Mouse (Mus musculus): ENCODE results near the gene Ebf3. TPM values are rescaled to one million over a fixed set of nuclear protein-coding genes. Genes with fewer than 3 reads are reported as not detected.

Gene Ebf3
- total RNA-seq, 2 experiments from 2014 or later = 8.7 to 9.7 TPM

- DNase-seq (ENCODE audit: low spot score in 2 of 2) = no peak
Observed at GRCm38 (mm10) chr7:137312166-137312932, 1.9 kb downstream of the Ebf3 start.

- no peak for DNase-seq (ENCODE audit: low spot score in 2 of 2)
Observed at GRCm38 (mm10) chr7:137311341-137312110, 2.7 kb downstream of the Ebf3 start.

DNA sequence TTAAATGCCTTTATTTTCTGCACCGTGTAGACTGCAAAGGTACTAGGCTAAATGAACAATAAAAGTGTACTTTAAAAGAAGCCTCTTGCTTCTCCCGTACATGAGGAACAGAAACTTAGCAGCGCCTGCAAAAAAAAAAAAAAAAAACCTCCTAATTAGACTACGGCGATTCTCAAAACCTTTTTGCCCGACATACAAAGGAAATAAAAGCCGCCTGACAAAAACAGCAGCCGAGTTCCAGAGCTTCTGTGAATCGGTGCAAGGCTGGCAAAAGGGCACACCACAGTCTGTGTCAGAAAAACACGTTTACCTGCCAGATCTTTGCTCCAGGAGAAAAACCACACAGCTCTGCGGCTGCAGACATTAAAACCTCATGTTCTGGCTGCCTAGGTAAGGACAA is 3.4 kb downstream of the Ebf3 start:
- no peak for DNase-seq (ENCODE audit: low spot score in 2 of 2)

DNA sequence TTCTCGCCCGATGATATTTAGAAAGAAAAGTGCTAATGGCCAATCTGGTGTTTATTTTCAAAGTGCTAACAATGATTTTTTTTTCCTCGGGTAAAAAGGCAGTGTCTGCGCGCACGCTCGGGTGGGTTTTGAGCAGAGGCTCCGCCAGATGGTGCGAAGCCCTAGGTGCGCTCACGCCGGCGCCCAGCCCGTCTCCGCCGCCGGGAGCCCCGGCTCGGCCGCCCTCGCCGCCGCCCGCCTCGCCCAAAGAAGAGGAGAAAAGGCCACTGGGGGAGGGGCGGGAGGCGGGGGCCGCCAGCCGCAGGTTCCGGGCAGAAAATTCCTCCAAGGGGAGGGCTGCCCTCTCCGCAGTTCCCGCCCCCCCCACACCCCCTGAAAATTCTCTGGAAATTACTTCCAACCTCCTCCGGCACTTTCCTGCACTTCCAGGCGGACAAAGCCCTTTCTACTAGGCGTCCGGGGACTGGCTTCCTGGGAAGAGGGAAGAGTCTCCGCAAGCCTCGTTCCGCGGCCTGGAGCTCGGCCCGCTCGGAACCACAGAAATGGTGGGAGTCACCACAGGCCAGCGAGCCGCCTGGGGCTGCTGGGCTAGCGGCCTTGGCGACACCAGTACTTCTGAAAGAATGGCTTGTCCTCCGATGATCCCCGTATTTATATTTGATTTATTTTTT is 4.0 kb downstream of the Ebf3 start:
- DNase-seq (ENCODE audit: low spot score in 2 of 2) = no peak

DNA sequence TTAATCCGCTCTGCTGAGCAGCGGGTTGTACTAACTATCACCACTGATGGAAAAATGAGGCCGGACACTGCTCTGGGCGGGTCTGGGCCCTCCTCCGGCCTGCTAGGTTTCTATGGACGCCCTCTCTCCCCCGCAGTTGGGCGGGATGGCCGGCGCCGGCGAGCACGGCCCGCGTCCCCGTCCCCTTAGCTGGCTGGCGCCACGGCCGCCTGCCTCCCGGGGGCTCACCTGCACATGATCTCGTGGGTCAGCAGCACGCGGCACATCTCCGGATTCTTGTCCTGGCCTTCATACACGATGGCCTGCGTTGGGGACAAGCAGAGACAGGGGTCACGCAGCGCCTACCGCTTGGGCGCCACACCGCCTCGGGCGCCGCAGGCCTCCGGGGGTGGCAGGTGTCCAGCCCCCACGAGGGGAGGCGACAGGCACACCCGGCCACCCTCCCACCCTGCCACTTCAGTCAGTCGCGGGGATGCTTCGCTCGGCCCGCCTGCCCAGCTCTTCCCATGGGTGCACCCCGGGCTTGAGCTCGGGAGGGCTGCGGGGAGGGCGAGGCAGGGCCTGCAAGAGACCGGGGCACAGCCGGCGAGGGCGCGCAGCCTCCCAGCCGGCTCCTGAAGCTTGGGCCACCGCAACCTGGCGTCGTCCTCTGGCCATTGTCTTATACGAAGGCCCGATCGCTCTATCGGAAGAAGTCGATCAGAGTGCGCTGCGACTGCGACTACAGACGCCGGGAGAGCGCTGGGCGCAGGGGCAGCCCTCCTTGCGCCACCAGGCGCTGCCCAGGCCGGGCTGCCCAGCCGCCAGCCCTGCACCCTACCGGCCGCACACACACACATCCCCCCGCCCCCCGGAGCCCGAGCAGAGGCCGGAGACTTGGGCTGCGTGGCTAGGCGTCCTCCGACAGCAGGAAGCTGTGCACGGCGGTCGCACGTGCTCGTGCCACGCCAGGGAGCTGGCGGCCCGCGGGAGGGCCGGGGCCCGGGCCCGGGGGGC is 4.9 kb downstream of the Ebf3 start:
- DNase-seq (ENCODE audit: low spot score in 2 of 2) = no peak

DNA sequence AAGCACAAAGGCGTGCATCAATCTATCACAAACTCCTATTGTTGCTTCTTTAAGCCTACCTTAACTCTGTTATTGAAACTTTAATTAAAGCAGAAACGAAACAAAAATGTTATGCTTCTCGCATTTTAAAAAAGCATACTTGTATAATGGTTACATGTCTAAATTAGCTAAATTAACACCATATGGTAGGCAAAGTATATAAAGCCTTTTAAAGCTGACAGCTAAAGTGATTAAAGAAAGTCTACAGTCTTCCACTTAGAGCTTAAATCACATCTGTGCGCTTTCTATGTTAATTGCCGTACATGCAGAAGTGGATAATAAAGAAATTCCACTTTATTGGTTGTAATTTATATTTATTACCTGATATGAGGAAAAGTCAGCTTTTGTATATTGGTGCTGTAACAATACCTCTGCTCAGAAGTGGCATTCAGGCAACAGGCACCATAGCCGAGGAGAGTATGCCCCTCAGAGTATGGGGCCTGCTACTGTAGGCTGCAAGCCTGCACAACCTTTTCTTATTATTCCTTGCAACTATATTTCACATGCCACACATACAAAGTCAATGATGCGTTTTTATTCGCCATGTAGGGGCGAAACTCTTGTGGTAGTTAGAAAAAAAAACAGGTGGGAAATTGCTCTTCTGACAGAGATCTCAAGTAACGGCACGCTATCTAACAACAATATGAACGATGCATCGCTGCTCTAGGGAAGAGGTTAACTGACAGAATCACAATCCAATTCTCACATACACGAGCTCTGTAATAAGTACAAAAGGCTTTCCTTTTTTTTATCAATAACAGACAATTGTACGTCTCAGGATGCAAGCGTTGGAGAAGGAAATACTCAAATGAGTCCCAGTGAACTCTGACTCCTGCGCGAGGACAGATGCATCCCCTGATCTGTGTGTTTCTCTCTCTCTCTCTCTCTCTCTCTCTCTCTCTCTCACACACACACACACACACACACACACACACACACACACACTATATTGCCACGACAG is 5.9 kb downstream of the Ebf3 start:
- DNase-seq (ENCODE audit: low spot score in 2 of 2) = no peak

- no peak for DNase-seq (ENCODE audit: low spot score in 2 of 2)
Observed at GRCm38 (mm10) chr7:137307131-137307530, 7.1 kb downstream of the Ebf3 start.

- DNase-seq (ENCODE audit: low spot score in 2 of 2) = no peak
Observed at GRCm38 (mm10) chr7:137306127-137306526, 8.1 kb downstream of the Ebf3 start.

GRCm38 (mm10) chr7:137303776-137304171 is 10.5 kb downstream of the Ebf3 start:
- no peak for DNase-seq (ENCODE audit: low spot score in 2 of 2)

DNA sequence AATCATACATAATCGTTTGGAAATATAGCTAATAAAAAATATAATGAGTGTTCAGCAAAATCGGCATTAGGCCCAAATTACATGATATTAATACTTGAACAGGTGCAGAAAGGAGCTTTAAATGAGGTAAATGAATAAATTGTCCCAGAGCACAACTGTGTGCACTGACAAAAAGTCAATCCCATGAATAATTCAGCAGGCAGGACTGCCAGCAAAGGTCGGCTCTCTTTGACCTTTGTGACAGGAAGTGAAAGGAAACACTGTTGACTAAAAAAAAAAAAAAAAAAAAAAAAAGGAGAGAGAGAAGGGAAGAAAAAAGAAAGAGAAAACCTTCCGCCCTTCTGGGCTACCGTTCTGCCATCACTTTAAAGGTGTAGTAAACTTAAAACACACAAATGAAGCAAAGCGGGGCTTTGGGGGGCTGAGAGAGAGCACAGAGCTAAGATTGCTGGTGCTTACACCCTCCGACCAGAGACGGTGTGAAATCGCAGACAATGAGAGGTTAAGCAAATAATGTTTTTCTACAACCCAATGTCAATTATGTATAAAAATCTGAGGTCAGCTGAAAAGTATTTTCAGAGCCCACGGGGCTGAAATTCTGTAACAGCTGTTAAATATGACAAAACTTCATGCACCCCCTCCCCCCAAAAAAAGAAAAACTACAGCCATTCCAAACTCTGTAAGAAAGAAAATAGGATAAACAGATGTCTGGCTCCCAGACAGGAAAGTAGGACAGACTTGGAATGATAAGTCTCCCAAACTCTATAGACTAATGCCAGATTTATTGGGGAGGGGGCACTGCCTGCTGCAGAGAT is 11.1 kb downstream of the Ebf3 start:
- no peak for DNase-seq (ENCODE audit: low spot score in 2 of 2)

GRCm38 (mm10) chr7:137302161-137302560 is 12.1 kb downstream of the Ebf3 start:
- no peak for DNase-seq (ENCODE audit: low spot score in 2 of 2)

GRCm38 (mm10) chr7:137301329-137301751 is 12.9 kb downstream of the Ebf3 start:
- DNase-seq (ENCODE audit: low spot score in 2 of 2) = no peak

GRCm38 (mm10) chr7:137300826-137301225 is 13.4 kb downstream of the Ebf3 start:
- DNase-seq (ENCODE audit: low spot score in 2 of 2) = no peak

- no peak for DNase-seq (ENCODE audit: low spot score in 2 of 2)
Observed at GRCm38 (mm10) chr7:137300169-137300568, 14.1 kb downstream of the Ebf3 start.

DNA sequence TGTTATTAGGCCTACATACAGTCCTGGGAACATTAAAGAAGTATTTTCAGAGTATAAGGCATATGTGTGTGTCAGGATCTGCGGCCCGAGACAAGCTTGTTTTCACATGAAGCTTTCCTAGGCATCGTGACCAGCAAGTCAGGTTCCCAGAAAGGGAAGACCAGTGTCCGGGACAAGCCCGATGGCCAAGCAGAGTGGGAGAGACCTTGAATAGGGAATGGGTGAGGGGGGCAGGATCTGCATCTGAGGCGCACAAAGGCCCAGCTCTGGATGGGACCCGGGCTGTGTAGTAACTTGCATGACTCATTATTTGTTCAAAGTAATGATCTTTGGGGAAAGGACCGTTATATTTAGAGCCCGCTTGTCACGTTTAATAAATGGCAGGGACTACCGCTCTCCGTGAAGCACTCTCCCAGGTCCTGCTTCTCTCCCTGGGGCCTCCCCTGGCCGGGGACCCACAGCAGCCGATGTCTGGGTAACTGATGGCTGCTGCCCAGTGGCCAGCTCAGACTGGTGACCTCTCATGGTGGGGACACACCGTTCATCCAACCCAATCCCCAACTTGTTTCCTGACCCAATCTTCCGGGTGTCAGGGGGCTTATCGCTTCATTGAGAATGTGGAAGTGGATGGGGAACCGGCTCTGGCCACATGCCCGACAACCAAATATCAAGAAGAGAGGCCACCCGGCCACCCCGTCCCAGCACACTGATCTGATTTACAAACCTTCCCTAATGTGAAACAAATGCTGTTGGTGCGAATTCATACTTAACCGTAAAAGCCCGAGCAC is 16.5 kb downstream of the Ebf3 start:
- DNase-seq (ENCODE audit: low spot score in 2 of 2) = no peak

- DNase-seq (ENCODE audit: low spot score in 2 of 2) = no peak
Observed at GRCm38 (mm10) chr7:137297131-137297530, 17.1 kb downstream of the Ebf3 start.

DNA sequence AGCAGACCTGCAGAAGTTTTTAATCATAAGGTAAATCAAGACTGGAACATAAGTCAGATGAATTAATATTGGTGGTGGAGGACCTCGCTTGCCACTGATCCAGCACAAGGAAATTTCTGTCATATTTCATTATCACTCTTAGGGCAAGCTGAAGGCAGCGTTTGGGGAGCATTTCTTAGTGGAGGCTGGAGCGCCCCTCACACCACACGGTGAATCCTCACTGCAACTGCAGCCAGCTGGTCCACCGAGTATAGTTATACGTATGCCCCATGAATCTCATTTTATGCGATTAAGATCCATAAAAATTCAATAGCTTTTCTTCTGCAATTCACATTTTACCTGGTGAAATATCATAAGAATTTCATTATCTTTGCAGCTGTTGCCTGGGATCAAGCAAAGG is 18.6 kb downstream of the Ebf3 start:
- DNase-seq (ENCODE audit: low spot score in 2 of 2) = no peak

GRCm38 (mm10) chr7:137294446-137294845 is 19.8 kb downstream of the Ebf3 start:
- DNase-seq (ENCODE audit: low spot score in 2 of 2) = no peak
